In genomic region chr4:40171477-40171876, GRCm38 (mm10) we compare ENCODE assay signal across 13 mouse cellular contexts.
"Had no signal": no experiment of that assay in that cellular context is flagged by ENCODE, and none has a peak within 500 bp of the region (broad histone marks: within the 10 kb centered on the region; RNA-seq: fewer than 3 reads in every experiment).

No protein-coding gene starts in this region.

- H3K4me3 ChIP-seq: liver, embryonic 15.5 days; lung, embryonic 15.5 days; megakaryocyte, embryonic 14.5 days; neural tube, embryonic 12.5 days; stomach, embryonic 15.5 days had no signal

- H3K27me3 ChIP-seq: liver, embryonic 15.5 days; lung, embryonic 15.5 days; neural tube, embryonic 12.5 days; stomach, embryonic 15.5 days had no signal

- DNase-seq: liver, postnatal 0 days; lung, adult 2 months; lung, postnatal 14 days; lung, postnatal 36 days; midbrain, embryonic 14.5 days; right cerebral cortex, postnatal 14 days; thymus, postnatal 25 days; thymus, postnatal 4 days had no signal
